Mouse (Mus musculus): Measurements from ENCODE around the gene Cxcr5.

GRCm38 (mm10) chr9:44490086-44490967 is 71.3 kb downstream of the Cxcr5 start:
- TF ChIP-seq CTCF (IDR thresholded peaks at IDR 0.05; ENCODE audit: low read depth, low read length) (no peak), EP300 (IDR thresholded peaks at IDR 0.05; ENCODE audit: insufficient read depth, low read depth, low read length) (no peak), POLR2A (IDR thresholded peaks at IDR 0.05; ENCODE audit: insufficient read depth, low read length) (no peak)
